Mouse (Mus musculus) adrenal gland, postnatal 36 days (tissue): ENCODE measurements around the gene Pip4k2a. TPM values are rescaled to one million over a fixed set of nuclear protein-coding genes. Genes with fewer than 3 reads are reported as not detected.
"Not testable (repeated sequence)": the region's sequence is repeated elsewhere in the genome, so short reads cannot be mapped to it uniquely, and the experiment has no call there.

Experiments used
- DNase-seq, 2 experiments: peaks; one replicate each; pipeline ENCODE4 v3.0.0; 2021; ENCODE audit warnings: mixed read lengths in 1 of 2
- long read RNA-seq, 2 experiments: library from polyadenylated mRNA; stranded (forward); transcript quantifications; one replicate each; pipeline ENCODE4 v2.0.0; 2021; ENCODE audit warnings: borderline sequencing depth in 2 of 2
- total RNA-seq, 2 experiments: library from RNA; stranded (reverse); gene quantifications; 2 replicates each; pipeline ENCODE4 v1.2.3; 2021

The Pip4k2a gene
- 10 to 100 TPM; 30.1 to 36.7 TPM for total RNA-seq
- long read RNA-seq, experiment 1, transcript Pip4k2a-201 (10 exons, 3,477 nt) = major isoform, 14 of 23 reads
- long read RNA-seq, experiment 1, partial matches to known transcripts = 5 of 23 reads
- long read RNA-seq, experiment 1, other reads (novel, unspliced or antisense) = 4 of 23 reads
- long read RNA-seq, experiment 2, transcript Pip4k2a-201 (10 exons, 3,477 nt) = major isoform, 8 of 9 reads
- long read RNA-seq, experiment 2, partial matches to known transcripts = 0 of 9 reads
- long read RNA-seq, experiment 2, other reads (novel, unspliced or antisense) = 1 of 9 reads

GRCm38 (mm10) chr2:18998054-18998478, at the start of gene Pip4k2a, which contains the start of gene 4930426L09Rik:
TSS of gene Pip4k2a (minus strand) at chr2:18998126.
TSS of gene 4930426L09Rik (plus strand) at chr2:18998343.
- peak; percentile 97 to 98 for DNase-seq

DNA sequence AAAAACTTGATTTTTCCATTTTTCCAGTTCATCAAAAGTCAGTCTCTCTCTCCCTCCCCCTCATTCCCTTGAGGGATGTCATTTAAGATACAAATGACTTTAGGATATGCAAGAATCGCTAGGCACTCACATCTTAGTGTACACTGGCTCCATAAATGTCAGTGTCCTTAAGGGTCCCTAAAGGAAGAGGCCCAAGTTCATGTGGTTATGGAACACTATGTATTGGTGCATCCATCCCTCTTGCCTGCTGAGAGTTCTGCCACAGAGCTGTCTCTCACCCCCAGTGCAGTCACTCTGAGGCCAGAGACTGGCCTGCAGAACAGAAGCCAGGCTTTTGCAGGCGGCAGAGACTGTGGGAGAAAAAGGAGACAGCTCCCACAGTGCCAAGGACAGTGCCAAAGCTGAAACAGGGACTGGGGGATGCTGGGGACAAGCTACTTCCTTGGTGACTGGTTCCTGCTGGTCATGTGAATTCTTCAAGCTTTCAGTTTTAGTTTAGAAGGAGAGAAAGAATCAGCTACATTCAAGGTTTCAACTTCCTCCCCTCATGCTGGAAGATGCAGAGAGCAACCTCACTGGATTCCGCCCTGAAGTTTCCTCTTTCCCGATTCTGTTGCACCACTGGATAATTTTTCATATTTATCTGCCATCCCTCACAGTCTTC, 40.1 kb upstream of the Pip4k2a start:
- DNase-seq = no peak

- no peak for DNase-seq
These were observed 39.5 kb upstream of the Pip4k2a start for GRCm38 (mm10) chr2:19037430-19037829.

- no peak for DNase-seq
These were observed 26.9 kb upstream of the Pip4k2a start for GRCm38 (mm10) chr2:19024807-19025206.

DNA sequence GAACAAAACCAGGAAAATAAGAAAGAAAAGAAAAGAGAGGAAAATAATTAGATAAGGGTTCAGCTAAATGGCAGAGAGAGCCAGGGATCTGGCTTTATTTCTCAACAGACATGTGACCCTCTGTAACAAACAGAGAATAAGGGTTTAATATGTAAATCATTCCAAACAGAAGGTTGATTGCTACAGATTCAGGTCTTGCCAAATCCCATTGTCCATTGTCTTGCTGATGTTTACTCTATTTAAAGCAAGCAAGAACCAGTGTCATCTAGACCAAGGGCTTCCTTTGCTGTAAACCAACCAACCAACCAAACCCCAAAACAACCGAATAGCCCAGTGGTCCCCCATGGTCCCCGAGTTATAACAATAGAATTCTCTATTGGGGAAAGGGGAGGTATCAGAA, 20.1 kb upstream of the Pip4k2a start:
- DNase-seq = no peak

GRCm38 (mm10) chr2:19016839-19017238, 18.9 kb upstream of the Pip4k2a start:
- DNase-seq = no peak

DNA sequence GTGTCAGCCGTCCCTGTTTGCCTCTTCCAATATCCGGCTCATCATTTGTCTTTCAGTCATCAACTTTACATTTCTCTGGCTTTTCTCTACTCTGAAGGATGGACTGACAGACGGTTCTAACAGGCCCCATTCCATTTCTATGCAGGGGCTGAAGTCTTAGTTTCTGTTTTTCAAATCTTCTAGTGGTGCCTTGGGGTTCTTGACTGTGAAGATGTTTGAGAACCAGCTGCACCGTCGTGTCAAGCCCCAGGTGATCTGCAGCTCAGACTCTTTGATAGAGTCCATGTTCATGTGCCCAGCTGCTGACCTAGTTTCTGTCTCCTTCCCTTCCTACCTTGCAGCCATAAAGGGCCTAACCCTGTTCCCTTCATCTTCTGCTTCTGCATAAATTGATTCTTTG, 18.4 kb upstream of the Pip4k2a start:
- no peak for DNase-seq

DNA sequence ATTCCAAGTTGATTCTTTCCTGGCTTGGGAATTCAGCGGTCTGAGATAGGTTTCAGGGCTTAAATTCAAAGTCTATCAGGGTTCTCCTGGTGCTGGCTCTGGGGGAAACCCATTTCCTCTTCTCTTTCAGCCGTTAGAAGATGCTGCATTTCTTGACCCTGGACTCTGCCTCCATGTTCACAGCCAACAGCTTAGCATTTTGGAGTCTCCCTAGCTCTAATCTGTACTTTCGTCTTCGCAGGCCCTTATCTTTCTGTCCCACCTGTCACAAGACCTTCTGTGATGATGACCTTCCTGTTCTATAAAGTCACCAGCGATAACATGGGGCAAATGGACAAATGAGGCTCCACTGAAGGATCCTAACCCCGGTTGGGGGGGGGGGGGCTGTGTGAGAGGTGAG, 13.5 kb upstream of the Pip4k2a start:
- DNase-seq = no peak

- not testable (repeated sequence) for DNase-seq
These were observed 12.6 kb upstream of the Pip4k2a start for GRCm38 (mm10) chr2:19010541-19010940.

GRCm38 (mm10) chr2:19007580-19007979, 9.7 kb upstream of the Pip4k2a start:
- DNase-seq = no peak

- no peak for DNase-seq
These were observed 8.2 kb upstream of the Pip4k2a start for GRCm38 (mm10) chr2:19006124-19006523.

DNA sequence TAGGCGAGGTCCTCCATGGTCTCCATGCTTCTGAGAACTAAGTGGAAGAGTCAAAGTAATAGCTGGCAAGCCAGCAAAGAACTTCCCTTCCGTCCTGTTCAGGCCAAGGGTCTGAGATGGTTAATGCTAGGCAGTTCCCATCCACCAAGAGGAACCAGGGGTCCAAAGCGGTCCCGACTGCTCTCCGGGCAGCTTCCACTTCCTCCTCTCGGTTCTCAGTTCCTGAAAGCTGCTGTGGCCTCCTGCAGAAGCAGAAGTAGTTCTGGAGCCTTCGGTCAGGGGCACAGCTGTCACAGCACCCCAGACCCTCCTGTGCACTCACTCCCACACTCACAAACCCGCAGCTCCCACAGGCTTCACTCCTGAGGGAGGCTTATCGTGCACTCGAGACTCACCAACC, 6.9 kb upstream of the Pip4k2a start:
- peak in 1 of 2 experiments; percentile 10 for DNase-seq

DNA sequence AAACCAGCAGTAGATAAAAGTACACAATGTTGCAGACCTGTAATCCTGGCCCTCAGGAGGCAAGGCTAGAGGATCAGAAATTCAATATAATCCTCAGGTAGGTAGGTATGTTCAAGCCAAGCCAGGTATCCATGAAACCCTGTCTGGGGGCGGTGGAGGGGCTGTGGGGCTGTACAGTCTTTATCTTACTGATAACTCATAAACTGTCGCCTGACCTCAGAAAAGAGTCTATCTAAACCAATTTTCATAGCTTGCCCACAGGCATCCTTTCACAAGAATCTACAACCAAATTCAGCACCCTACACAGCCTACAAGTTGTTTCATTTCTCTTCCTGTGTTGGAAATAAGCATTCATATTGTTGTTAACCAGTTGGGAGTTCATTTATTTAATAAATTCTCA, 1.5 kb upstream of the Pip4k2a start:
- DNase-seq = no peak

- peak; percentile 62 to 74 for DNase-seq
These were observed 447 bp downstream of the Pip4k2a start for GRCm38 (mm10) chr2:18997387-18997971.

DNA sequence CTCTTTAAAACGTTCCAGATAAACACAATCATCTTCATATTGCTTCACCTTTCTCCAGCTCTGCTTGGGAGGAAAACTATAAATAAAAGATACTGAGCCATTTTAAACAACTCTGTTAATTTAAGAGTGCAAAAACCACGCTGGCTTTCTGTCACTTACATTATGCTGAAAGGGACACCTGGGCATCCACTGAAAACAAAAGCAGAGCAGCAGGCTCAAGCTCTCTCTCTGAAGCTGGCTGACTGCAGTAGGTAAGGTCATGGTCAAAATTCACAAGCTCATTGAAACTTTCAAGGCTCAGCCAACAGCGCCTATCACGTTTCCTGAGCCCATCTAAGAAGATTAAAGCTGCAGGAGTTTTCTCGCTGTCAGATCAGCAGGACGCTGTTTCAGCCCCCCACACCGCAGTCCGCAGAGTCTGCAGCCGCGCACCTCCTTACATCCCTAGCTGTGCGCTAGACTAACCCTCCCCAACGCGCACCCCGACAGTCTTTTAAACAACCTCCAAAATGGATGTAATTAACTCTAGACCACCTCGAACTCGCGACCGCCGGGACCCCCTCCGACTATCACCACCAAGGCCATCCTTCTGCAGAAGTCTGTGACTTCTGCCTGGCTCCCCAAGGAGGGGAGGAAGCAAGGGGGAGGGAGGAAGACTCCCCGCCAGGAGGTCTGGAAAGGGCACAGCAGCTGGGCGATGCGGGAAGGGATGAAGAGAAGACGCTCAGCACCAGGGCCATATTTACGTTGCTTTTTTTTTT, 1.3 kb downstream of the Pip4k2a start:
- peak; percentile 45 to 52 for DNase-seq

GRCm38 (mm10) chr2:18992512-18993510, 5.1 kb downstream of the Pip4k2a start:
- DNase-seq = peak; percentile 36 to 40

DNA sequence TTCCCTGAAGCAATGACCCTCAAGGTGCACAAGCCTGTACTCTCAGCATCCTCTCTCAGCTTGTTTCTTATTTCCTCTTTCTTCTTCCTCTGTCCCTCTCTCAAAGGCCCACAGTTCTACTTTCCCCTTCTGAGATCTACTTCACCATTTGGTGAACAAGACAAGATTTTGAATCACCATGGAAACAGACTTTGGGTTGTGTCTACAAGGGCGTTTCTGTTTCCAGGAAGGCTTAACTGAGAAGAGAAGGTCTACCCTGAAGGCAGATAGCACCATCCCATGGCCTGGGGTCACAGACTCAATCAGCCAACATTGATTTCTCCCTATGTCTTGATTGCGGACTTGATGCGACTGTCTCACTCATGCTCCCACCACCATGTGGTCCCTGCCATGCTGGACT, 9.0 kb downstream of the Pip4k2a start:
- DNase-seq = no peak

DNA sequence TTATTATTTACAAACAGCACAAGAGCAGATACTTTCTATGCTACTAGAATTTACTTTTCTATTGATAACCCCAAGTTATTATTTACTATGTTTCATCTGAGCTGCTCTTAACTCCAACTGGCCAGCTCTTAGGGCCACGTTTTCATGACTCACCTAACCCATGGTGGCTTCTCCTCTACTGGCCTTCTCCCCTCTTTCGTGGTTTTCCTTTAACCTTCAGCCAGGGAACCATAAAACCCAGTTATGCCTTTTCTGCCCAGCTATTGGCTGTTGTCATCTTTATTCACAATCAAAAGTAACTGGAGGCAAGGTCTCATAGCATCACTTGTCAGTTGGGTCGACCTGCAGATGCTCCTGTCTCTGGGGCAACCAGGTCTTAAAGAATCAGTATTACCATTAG, 12.4 kb downstream of the Pip4k2a start:
- no peak for DNase-seq

DNA sequence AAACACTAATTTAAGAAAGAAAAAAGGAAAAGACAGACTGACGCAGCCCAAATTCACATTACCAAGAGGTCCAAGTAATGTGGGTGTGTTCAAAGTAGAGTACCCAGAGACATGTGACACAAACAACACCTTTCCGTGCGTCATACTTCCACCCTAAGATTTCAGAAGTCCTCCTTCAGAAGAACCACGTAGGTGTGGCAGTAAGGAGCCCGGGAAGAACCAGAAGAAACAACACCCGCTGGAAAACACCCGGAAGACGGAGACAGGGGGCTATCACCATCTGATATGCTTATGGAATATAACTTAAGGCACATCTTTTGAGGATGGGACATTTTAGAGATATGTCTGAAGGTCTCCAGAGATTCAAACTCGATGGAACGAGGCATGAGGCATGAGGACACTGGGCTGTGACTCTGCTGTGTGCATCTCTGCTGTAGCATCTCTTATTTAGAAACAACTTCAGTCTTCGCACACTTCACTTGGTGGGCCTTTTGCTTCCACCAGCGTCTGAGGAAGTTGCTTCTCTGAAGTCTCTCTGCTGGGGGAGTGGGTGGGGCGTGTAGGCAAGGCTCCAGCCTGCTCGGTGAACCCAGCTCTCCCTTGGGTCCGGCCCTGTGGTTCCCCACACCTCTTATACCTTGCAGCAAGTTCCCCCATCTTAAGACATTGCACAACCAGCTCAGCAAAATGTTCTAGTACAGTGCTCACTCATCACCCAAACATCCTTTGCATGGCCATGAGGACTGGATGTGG, 13.7 kb downstream of the Pip4k2a start:
- peak; percentile 17 to 33 for DNase-seq

GRCm38 (mm10) chr2:18983546-18983945, 14.4 kb downstream of the Pip4k2a start:
- no peak for DNase-seq
